In genomic region chr11:102199856-102200255, GRCm38 (mm10) we compare ENCODE assay signal across 21 mouse cellular contexts. TPM values are rescaled to one million over a fixed set of nuclear protein-coding genes. Genes with fewer than 3 reads are reported as not detected.
DNase-seq lines count a peak whose midpoint lies in the region; ATAC-seq and TF ChIP-seq lines count a peak whose summit lies in the region.
"Had no signal": no experiment of that assay in that cellular context is flagged by ENCODE, and none has a peak within 500 bp of the region (broad histone marks: within the 10 kb centered on the region; RNA-seq: fewer than 3 reads in every experiment).

No protein-coding gene starts in this region.

- no peaks in the 10 kb centered on the region for H3K4me1 ChIP-seq in forebrain, embryonic 11.5 days (replicated peaks; ENCODE audit: control insufficient read depth, insufficient read depth, low read length)
- H3K4me1 ChIP-seq in forebrain, postnatal 0 days (ENCODE audit: insufficient read depth) = no peaks in the 10 kb centered on the region
- H3K4me1 ChIP-seq in kidney, embryonic 15.5 days = peaks cover 16% of the 10 kb centered on the region
- H3K4me1 ChIP-seq: forebrain, embryonic 15.5 days; hindbrain, embryonic 12.5 days had no signal

- no peak overlapping the region for H3K27ac ChIP-seq in forebrain, embryonic 11.5 days (ENCODE audit: low read depth, low read length)
- H3K27ac ChIP-seq in forebrain, postnatal 0 days (ENCODE audit: low read depth, low read length) = no peak overlapping the region
- no peak overlapping the region for H3K27ac ChIP-seq in kidney, embryonic 15.5 days
- H3K27ac ChIP-seq: embryonic facial prominence, embryonic 15.5 days; forebrain, embryonic 10.5 days; forebrain, embryonic 15.5 days; heart, embryonic 10.5 days; hindbrain, embryonic 12.5 days had no signal

- no peaks in the 10 kb centered on the region for H3K27me3 ChIP-seq in forebrain, embryonic 11.5 days (ENCODE audit: control insufficient read depth, insufficient read depth, low read length)
- H3K27me3 ChIP-seq in forebrain, postnatal 0 days (ENCODE audit: insufficient read depth, low read length) = no peaks in the 10 kb centered on the region
- H3K27me3 ChIP-seq in kidney, embryonic 15.5 days = no peaks in the 10 kb centered on the region
- H3K27me3 ChIP-seq: embryonic facial prominence, embryonic 15.5 days; forebrain, embryonic 15.5 days; hindbrain, embryonic 12.5 days had no signal

- no peak overlapping the region for H3K9ac ChIP-seq in forebrain, embryonic 11.5 days (ENCODE audit: low read length)
- no peak overlapping the region for H3K9ac ChIP-seq in forebrain, postnatal 0 days
- H3K9ac ChIP-seq in kidney, embryonic 15.5 days = no peak overlapping the region
- H3K9ac ChIP-seq: embryonic facial prominence, embryonic 15.5 days; forebrain, embryonic 15.5 days; hindbrain, embryonic 12.5 days had no signal

- no peaks in the 10 kb centered on the region for H3K36me3 ChIP-seq in forebrain, embryonic 11.5 days (ENCODE audit: control insufficient read depth, insufficient read depth, low read length)
- H3K36me3 ChIP-seq in forebrain, postnatal 0 days (ENCODE audit: insufficient read depth) = peaks cover 96% of the 10 kb centered on the region
- H3K36me3 ChIP-seq in kidney, embryonic 15.5 days = peaks cover 98% of the 10 kb centered on the region

- H3K9me3 ChIP-seq in forebrain, embryonic 11.5 days (ENCODE audit: control insufficient read depth, low read length) = no peaks in the 10 kb centered on the region
- H3K9me3 ChIP-seq in forebrain, postnatal 0 days (ENCODE audit: low read length) = no peaks in the 10 kb centered on the region
- H3K9me3 ChIP-seq in kidney, embryonic 15.5 days (replicated peaks) = no peaks in the 10 kb centered on the region
- H3K9me3 ChIP-seq: embryonic facial prominence, embryonic 15.5 days; forebrain, embryonic 10.5 days; forebrain, embryonic 15.5 days; heart, embryonic 10.5 days; hindbrain, embryonic 12.5 days had no signal

- no peak for TF ChIP-seq CTCF in forebrain, postnatal 0 days (IDR thresholded peaks at IDR 0.05; ENCODE audit: low read depth)

- 91% methylated on average over 9 of the region's 9 CpGs for WGBS in forebrain, embryonic 11.5 days
- 89% methylated on average over 9 of the region's 9 CpGs for WGBS in forebrain, postnatal 0 days
- WGBS in kidney, embryonic 15.5 days = 39% methylated on average over 9 of the region's 9 CpGs

- no peak overlapping the region for H3K4me2 ChIP-seq in forebrain, embryonic 11.5 days (ENCODE audit: low read depth, low read length, severe bottlenecking)
- no peak overlapping the region for H3K4me2 ChIP-seq in forebrain, postnatal 0 days (ENCODE audit: low read depth)
- H3K4me2 ChIP-seq in kidney, embryonic 15.5 days = no peak overlapping the region
- H3K4me2 ChIP-seq: embryonic facial prominence, embryonic 15.5 days; forebrain, embryonic 15.5 days; hindbrain, embryonic 12.5 days had no signal

- no peak for ATAC-seq in forebrain, embryonic 11.5 days (replicated peaks; ENCODE audit: low FRiP score)
- ATAC-seq in forebrain, postnatal 0 days = no peak
- ATAC-seq in kidney, embryonic 15.5 days (replicated peaks; ENCODE audit: low FRiP score) = 0 out of 2 replicates have a peak, but pooled peaks have one; percentile 3
- ATAC-seq: forebrain, embryonic 15.5 days; hindbrain, embryonic 16.5 days; inflammation-experienced regulatory T-cells, adult 6 months had no signal

- peak; percentile 33 for DNase-seq in forebrain, embryonic 11.5 days (ENCODE audit: low spot score)
- no peak for DNase-seq in forebrain, postnatal 0 days
- no peak for DNase-seq in kidney, postnatal 14 days
- DNase-seq in thymus, postnatal 4 days = peak; percentile 3
- DNase-seq in thymus, postnatal 36 days = no peak
- no peak for DNase-seq in natural killer cell, adult 2 months (ENCODE audit: low spot score in 2 of 2)
- DNase-seq: adrenal gland, adult 2 months; adrenal gland, postnatal 25 days; embryo, embryonic 11 days; gastrocnemius, postnatal 25 days; heart, postnatal 10 days; heart, postnatal 4 days had no signal

- no peak overlapping the region for H3K4me3 ChIP-seq in forebrain, embryonic 11.5 days (ENCODE audit: low read depth, low read length)
- H3K4me3 ChIP-seq in forebrain, postnatal 0 days (ENCODE audit: low read depth, low read length) = no peak overlapping the region
- H3K4me3 ChIP-seq in kidney, embryonic 15.5 days (replicated peaks) = no peak overlapping the region
- H3K4me3 ChIP-seq: embryonic facial prominence, embryonic 15.5 days; erythroblast, embryonic 14.5 days; forebrain, embryonic 10.5 days; forebrain, embryonic 15.5 days; heart, embryonic 10.5 days; hindbrain, embryonic 12.5 days had no signal

RNA-seq across cellular contexts. Expression of gene G6pc3, which starts 10.4 kb away (rescaled TPM):
- 30.6 and 32.2 TPM in 2 replicates for polyA plus RNA-seq in forebrain, embryonic 11.5 days (2014; fragmentation: Nextera tagmentation; extraction: Ambion mirVana)
- 27.3 and 32.1 TPM in 2 replicates for total RNA-seq in forebrain, postnatal 0 days (2014; rRNA removed)
- 27.4 and 32.0 TPM in 2 replicates for polyA plus RNA-seq in forebrain, postnatal 0 days (2015; fragmentation: Nextera tagmentation; extraction: Ambion mirVana)
- polyA plus RNA-seq in kidney, embryonic 15.5 days (2015; fragmentation: Nextera tagmentation; extraction: Ambion mirVana) = 39.7 and 43.4 TPM in 2 replicates

RNA-seq across cellular contexts. Expression of gene Lsm12, which starts 14.8 kb away (rescaled TPM):
- polyA plus RNA-seq in forebrain, embryonic 11.5 days (2014; fragmentation: Nextera tagmentation; extraction: Ambion mirVana) = 73.2 and 78.7 TPM in 2 replicates
- 76.7 and 86.4 TPM in 2 replicates for total RNA-seq in forebrain, postnatal 0 days (2014; rRNA removed)
- polyA plus RNA-seq in forebrain, postnatal 0 days (2015; fragmentation: Nextera tagmentation; extraction: Ambion mirVana) = 145 and 154 TPM in 2 replicates
- 122 and 135 TPM in 2 replicates for polyA plus RNA-seq in kidney, embryonic 15.5 days (2015; fragmentation: Nextera tagmentation; extraction: Ambion mirVana)

RNA-seq across cellular contexts. Expression of gene Hdac5, which starts 30.1 kb away (rescaled TPM):
- polyA plus RNA-seq in forebrain, embryonic 11.5 days (2014; fragmentation: Nextera tagmentation; extraction: Ambion mirVana) = 35.0 and 36.8 TPM in 2 replicates
- total RNA-seq in forebrain, postnatal 0 days (2014; rRNA removed) = 170 and 209 TPM in 2 replicates
- 67.1 and 69.4 TPM in 2 replicates for polyA plus RNA-seq in forebrain, postnatal 0 days (2015; fragmentation: Nextera tagmentation; extraction: Ambion mirVana)
- polyA plus RNA-seq in kidney, embryonic 15.5 days (2015; fragmentation: Nextera tagmentation; extraction: Ambion mirVana) = 47.4 and 48.4 TPM in 2 replicates

RNA-seq across cellular contexts. Expression of gene Tmem101, which starts 43.7 kb away (rescaled TPM):
- polyA plus RNA-seq in forebrain, embryonic 11.5 days (2014; fragmentation: Nextera tagmentation; extraction: Ambion mirVana) = 35.7 and 38.9 TPM in 2 replicates
- 42.1 and 44.4 TPM in 2 replicates for total RNA-seq in forebrain, postnatal 0 days (2014; rRNA removed)
- 34.1 and 38.2 TPM in 2 replicates for polyA plus RNA-seq in forebrain, postnatal 0 days (2015; fragmentation: Nextera tagmentation; extraction: Ambion mirVana)
- polyA plus RNA-seq in kidney, embryonic 15.5 days (2015; fragmentation: Nextera tagmentation; extraction: Ambion mirVana) = 35.3 and 36.5 TPM in 2 replicates

RNA-seq across cellular contexts. Expression of gene BC030867, which starts 48.8 kb away (rescaled TPM):
- 23.5 and 26.6 TPM in 2 replicates for polyA plus RNA-seq in forebrain, embryonic 11.5 days (2014; fragmentation: Nextera tagmentation; extraction: Ambion mirVana)
- 0.62 and 1.0 TPM in 2 replicates for total RNA-seq in forebrain, postnatal 0 days (2014; rRNA removed)
- 1.5 and 1.6 TPM in 2 replicates for polyA plus RNA-seq in forebrain, postnatal 0 days (2015; fragmentation: Nextera tagmentation; extraction: Ambion mirVana)
- polyA plus RNA-seq in kidney, embryonic 15.5 days (2015; fragmentation: Nextera tagmentation; extraction: Ambion mirVana) = 18.1 and 22.2 TPM in 2 replicates
- total RNA-seq: gastrocnemius, postnatal 25 days had no signal

Comparison
In these comparisons a context has a peak if more than half of its experiments do, and no peak if none do; other contexts are left out.
1. DNase-seq: peak in forebrain, embryonic 11.5 days (single experiment) and thymus, postnatal 4 days (single experiment); none in forebrain, postnatal 0 days (single experiment), kidney, postnatal 14 days (single experiment), thymus, postnatal 36 days (0 of 2) and natural killer cell, adult 2 months (0 of 2).